Mouse (Mus musculus): Measurements from ENCODE around the gene Nfib.

GRCm38 (mm10) chr4:82456908-82457307 lies 248.6 kb downstream of the Nfib start:
- TF ChIP-seq CTCF (IDR thresholded peaks at IDR 0.05) (no peak), POLR2A (IDR thresholded peaks at IDR 0.05; ENCODE audit: insufficient read depth, low read depth, low read length) (no peak), EP300 (IDR thresholded peaks at IDR 0.05; ENCODE audit: insufficient read depth, low read depth, low read length) (no peak)

All from heart, adult 2 months (tissue).